Mouse (Mus musculus): ENCODE measurements around the gene Man1a.

DNA sequence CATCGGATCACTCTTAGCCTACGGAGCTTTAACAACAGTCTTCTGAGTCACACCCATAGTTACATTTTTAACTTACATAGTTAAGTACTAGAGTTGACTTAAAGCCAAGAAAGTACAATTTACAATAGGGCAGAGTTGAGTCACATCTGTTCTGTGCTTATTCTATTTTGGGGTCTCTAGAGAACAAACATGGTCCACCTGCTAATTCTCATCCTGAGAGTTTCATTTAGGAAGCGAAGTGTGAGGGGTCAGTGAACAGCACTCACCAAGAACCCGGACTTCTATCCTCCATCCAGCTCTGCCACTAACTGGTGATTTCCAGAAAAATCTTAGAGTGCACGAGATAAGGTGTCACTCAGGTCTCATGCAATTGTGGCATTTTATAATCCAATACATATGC is 7.0 kb downstream of the Man1a start:
- TF ChIP-seq TCF12 (IDR thresholded peaks at IDR 0.05; ENCODE audit: insufficient read depth, poor library complexity, severe bottlenecking) = no peak
- TF ChIP-seq TCF3 (IDR thresholded peaks at IDR 0.05; ENCODE audit: insufficient read length, low read depth) = no peak
- no peak for TF ChIP-seq POLR2A (IDR thresholded peaks at IDR 0.05; ENCODE audit: insufficient read length, low read depth)
